Mouse (Mus musculus) cerebellum, adult 2 months (tissue): ENCODE results near the gene Cryzl2.

Experiments used
- CTCF ChIP-seq: fragments of 200-500 bp; IDR thresholded peaks from 2 replicates; pipeline ENCODE4 v1.5.1; 2011; ENCODE audit warnings: low read depth, mild to moderate bottlenecking, control low read depth, low read length, moderate library complexity, borderline replicate concordance; ENCODE audit not compliant: insufficient read depth
- POLR2A ChIP-seq: fragments of 200-500 bp; IDR thresholded peaks from 2 replicates; pipeline ENCODE4 v1.6.1; 2011; ENCODE audit warnings: low read length, control low read depth, borderline replicate concordance; ENCODE audit not compliant: insufficient read depth

- TF ChIP-seq CTCF (no peak), POLR2A (no peak)
These were observed 79.3 kb downstream of the Cryzl2 start for GRCm38 (mm10) chr1:157537636-157538035.
